Mouse (Mus musculus) myocyte (in vitro differentiated cells): ENCODE measurements around the gene Klk10.

ENCODE experiments used
- E2F4 ChIP-seq: IDR thresholded peaks from one replicate; pipeline ENCODE4 v1.6.1; 2011; ENCODE audit warnings: mild to moderate bottlenecking, control low read depth, moderate library complexity; ENCODE audit not compliant: insufficient read depth
- MAX ChIP-seq: IDR thresholded peaks from one replicate; pipeline ENCODE4 v1.6.1; 2011; ENCODE audit warnings: low read depth, mild to moderate bottlenecking, control low read depth
- MYOD1 ChIP-seq, 3 experiments: IDR thresholded peaks; one replicate each; pipeline ENCODE4 v1.6.1; 2011; ENCODE audit warnings: control low read depth in 2 of 3, low read depth in 2 of 3, mild to moderate bottlenecking in 2 of 3, moderate library complexity in 1 of 3; ENCODE audit not compliant: insufficient read length in 2 of 3, control insufficient read depth in 1 of 3
- POLR2A ChIP-seq: IDR thresholded peaks from one replicate; pipeline ENCODE4 v1.6.1; 2011; ENCODE audit warnings: low read depth, mild to moderate bottlenecking, control low read depth, moderate library complexity; ENCODE audit not compliant: insufficient read length
- POLR2AphosphoS2 ChIP-seq: IDR thresholded peaks from one replicate; pipeline ENCODE4 v1.6.1; 2011; ENCODE audit warnings: low read depth, control low read depth; ENCODE audit not compliant: insufficient read length
- SRF ChIP-seq: IDR thresholded peaks from one replicate; pipeline ENCODE4 v1.6.1; 2011; ENCODE audit warnings: low read depth; ENCODE audit not compliant: control insufficient read depth, insufficient read length
- TCF12 ChIP-seq: IDR thresholded peaks from one replicate; pipeline ENCODE4 v1.6.1; 2011; ENCODE audit warnings: mild to moderate bottlenecking, control low read depth; ENCODE audit not compliant: poor library complexity, insufficient read depth, severe bottlenecking
- TCF3 ChIP-seq: IDR thresholded peaks from one replicate; pipeline ENCODE4 v1.6.1; 2011; ENCODE audit warnings: low read depth, control low read depth; ENCODE audit not compliant: insufficient read length
- USF1 ChIP-seq: IDR thresholded peaks from one replicate; pipeline ENCODE4 v1.6.1; 2011; ENCODE audit warnings: low read depth, mild to moderate bottlenecking, control low read depth, moderate library complexity

- TF ChIP-seq TCF3 = no peak
- no peak for TF ChIP-seq POLR2A
- no peak for TF ChIP-seq TCF12
- no peak for TF ChIP-seq USF1
- no peak for TF ChIP-seq MYOD1 (IDR thresholded peaks at IDR 0.05; ENCODE audit: control insufficient read depth in 1 of 3, insufficient read length in 2 of 3, low read depth in 2 of 3)
- no peak for TF ChIP-seq E2F4
- no peak for TF ChIP-seq MAX
- TF ChIP-seq SRF = no peak
- TF ChIP-seq POLR2AphosphoS2 = no peak
Measured at GRCm38 (mm10) chr7:43774802-43775201, 6.0 kb upstream of the Klk10 start.
